Mouse (Mus musculus): ENCODE measurements around the gene Gstt3.

The Gstt3 gene

GRCm38 (mm10) chr10:75780769-75781578 is at the start of gene Gstt3, which contains the start of gene Gm20441:
Gstt3 (minus strand) TSS chr10:75781414.
Gm20441 (minus strand) TSS chr10:75780954.
- no peak for DNase-seq (ENCODE audit: low spot score)

GRCm38 (mm10) chr10:75830275-75830670 is 49.1 kb upstream of the Gstt3 start:
- no peak for DNase-seq (ENCODE audit: low spot score)

DNA sequence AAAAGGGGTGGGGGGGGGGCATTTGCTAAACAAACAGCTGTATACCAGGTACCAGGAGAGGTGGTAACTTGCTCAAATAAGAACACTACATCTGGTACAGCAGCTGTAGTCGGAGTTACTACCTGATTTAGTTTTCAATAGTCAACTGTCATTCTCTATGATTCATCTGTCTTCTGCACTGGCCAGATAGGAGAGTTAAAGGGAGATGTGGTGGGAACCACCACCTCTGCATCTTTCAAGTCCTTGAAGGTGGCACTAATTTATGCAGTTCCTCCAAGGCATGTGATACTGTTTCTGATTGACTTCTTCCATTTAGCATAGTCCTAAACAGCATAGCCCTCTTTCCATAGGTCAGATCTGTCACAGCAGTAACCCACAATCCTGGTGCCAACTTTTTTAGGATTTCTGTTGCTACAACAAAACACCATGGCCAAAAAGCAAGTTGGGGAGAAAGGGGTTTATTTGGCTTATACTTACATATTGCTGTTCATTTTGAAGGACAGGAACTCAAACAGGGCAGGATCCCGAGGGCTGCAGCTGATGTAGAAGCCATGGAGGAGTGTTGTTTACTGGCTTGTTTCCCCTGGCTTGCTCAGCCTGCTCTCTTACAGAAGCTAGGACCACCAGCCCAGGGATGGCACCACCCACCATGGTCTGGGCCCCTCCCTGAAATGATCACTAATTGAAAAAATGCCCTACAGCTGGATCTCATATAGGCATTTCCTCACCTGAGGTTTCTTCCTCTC is 48.5 kb upstream of the Gstt3 start:
- no peak for DNase-seq (ENCODE audit: low spot score)

DNA sequence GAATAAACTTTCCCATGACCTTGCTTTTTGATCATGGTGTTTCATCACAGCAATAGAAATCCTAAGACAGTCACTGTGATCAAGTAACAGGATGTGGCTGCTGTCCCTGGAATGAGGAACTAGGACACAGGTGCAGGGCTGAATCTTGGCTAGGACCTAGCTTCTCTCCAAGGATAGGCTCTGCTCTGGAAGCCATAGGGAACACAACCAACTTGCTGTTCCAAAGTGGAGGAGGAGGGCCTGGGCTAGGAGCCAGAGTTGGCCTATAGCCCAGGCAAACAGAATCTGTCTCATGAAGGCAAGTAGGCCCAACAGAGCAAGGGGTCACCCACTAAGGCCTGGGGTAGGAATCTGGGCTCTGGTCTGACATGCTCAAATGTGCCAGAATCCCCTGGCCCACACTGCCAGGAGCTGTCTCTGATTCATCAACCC is 47.3 kb upstream of the Gstt3 start:
- peak; percentile 37 for DNase-seq (ENCODE audit: low spot score)

- peak; percentile 75 for DNase-seq (ENCODE audit: low spot score)
These were observed 46.6 kb upstream of the Gstt3 start for GRCm38 (mm10) chr10:75827668-75828360.

DNA sequence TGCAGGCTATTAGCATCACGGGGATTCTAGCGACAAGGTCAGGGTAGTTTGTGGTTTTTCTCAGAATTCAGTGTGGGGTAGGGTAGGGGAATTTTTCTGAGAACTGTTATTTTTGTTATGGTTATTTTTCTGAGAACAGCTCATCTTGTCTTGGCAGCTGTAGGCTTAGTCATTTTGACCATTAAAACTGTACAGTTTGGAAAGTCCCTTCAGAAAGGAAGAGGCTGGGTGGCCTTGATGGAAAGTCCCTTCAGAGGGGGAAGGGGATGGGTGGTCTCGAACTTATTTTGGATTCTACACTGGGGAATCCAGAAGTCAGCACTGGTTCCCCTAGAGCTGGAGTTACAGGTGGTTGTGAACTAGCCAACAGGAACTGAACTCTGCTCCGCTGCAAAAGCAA is 43.3 kb upstream of the Gstt3 start:
- no peak for DNase-seq (ENCODE audit: low spot score)

DNA sequence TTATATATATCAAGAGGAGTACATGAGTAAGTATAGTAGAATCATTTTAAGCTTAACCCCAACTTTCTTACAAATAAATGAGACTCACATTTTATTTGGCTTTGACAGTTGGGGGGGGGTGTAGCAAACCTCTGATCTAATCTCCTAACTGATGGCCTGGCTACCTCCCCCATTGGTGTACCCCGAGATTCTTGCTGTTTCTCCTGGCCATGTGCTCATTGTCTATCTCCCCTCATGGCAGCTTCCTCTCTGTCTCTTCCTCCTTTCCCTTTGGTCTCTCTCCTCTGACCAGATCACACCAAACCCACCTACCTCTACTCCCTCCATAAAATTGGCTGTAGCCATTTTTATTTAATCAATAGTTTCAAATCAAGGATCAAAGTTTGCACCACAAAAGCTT is 42.6 kb upstream of the Gstt3 start:
- no peak for DNase-seq (ENCODE audit: low spot score)

GRCm38 (mm10) chr10:75822443-75822842 is 41.2 kb upstream of the Gstt3 start, which contains the start of gene Gstt4:
Gstt4 (minus strand) TSS chr10:75822543.
- DNase-seq (ENCODE audit: low spot score) = no peak

DNA sequence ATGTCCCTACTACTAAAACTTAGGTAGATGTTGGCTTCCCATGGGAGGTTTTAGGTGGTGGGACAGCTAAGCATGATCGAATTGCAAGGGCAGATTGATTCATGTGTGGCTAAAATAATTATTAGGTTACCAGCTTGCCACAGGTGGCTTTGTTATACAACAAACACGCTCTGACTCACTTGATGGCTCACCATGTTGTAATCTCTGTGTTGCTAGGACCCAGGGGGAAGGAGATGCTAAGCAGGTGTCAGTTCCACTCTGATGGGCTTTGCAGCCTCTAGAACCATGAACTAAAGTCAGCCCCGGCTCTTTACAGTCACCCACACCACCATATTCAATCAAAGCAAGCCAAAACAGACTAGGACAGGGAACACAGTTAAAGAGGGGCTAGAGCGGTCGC is 38.7 kb upstream of the Gstt3 start:
- no peak for DNase-seq (ENCODE audit: low spot score)

DNA sequence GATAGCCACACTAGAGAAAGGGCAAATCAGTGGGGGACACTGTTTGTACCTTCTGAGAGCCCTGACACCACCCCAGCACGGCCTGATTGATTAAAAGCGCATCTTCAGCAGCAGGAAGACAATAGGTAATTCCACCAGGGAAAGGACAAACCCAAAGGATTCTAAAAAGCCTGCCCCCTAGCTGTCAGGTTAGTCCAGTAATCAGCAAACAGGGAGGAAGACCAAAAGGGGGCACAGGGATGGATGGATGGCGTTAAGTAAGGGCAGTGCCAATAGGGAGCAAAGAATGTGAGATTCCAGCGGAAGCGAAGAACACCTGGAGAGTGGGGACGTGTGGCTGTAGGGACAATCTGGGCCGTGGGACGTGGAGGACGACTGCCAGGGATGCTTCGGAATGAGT is 37.4 kb upstream of the Gstt3 start:
- no peak for DNase-seq (ENCODE audit: low spot score)

GRCm38 (mm10) chr10:75804217-75804616 is 23.0 kb upstream of the Gstt3 start:
- no peak for DNase-seq (ENCODE audit: low spot score)

GRCm38 (mm10) chr10:75798176-75798696 is 17.0 kb upstream of the Gstt3 start, which contains the start of gene Gstt1:
Gstt1 (minus strand) TSS chr10:75798584.
- DNase-seq (ENCODE audit: low spot score) = peak; percentile 24

GRCm38 (mm10) chr10:75797619-75798175 is 16.5 kb upstream of the Gstt3 start:
- DNase-seq (ENCODE audit: low spot score) = peak; percentile 53

DNA sequence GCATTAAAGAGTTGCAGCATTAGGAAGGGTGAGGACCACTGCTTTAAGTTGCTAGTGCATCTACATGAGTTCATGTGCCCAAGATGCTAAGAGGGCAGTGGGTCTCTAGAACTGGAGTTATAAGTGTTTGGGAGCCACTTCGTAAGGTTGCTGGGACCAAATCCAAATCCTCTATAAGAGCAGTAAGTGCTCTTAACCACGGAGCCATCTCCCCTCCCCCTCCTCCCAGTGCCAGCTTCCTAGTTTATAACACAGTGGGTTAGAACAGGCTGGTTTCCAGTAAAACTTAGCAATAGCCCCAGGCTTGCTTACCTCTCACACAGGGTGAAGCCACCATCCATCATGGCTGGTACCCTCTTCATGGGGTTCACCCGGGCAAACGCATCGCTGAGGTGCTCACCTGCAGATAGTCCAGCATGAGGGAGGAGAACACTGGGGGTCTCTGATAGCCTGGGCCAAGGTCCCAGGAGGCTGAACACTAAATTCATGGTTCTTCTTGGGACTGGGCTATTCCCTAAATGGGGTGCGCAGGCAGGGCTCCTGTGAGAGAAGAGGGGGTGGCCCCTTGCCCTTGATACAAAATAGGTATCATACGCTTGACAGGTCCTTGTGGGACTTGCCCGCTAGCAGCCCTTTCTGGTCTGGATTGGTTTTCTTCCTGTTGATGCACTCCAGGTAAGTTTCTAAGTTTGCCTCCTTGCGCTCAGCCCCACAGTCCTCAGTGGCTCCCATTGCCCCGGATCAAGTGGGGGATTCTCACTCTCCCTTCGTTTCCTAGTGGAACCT is 15.7 kb upstream of the Gstt3 start:
- DNase-seq (ENCODE audit: low spot score) = no peak

DNA sequence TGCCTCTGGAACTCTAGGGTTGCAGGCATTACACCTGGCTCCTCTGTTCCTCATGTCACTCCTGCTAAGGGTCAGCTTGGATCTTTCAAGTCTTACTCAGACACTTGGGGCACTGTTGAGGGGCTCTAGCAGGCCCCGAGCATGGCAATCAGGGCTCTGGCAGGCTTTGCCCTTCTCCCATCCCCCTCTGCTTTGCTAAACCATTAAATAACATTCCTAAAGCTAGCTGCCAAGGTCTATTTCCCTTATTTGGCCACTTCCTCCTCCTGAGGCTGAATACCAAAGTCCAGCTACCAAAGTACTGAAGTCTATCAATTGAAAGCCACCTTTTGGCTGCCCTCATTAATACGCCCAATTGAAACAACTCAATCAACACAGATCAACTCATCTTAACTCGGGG is 13.7 kb upstream of the Gstt3 start:
- no peak for DNase-seq (ENCODE audit: low spot score)

- DNase-seq (ENCODE audit: low spot score) = peak; percentile 14
These were observed 9.6 kb upstream of the Gstt3 start for GRCm38 (mm10) chr10:75790773-75791172.

- no peak for DNase-seq (ENCODE audit: low spot score)
These were observed 8.6 kb upstream of the Gstt3 start for GRCm38 (mm10) chr10:75789841-75790240.

DNA sequence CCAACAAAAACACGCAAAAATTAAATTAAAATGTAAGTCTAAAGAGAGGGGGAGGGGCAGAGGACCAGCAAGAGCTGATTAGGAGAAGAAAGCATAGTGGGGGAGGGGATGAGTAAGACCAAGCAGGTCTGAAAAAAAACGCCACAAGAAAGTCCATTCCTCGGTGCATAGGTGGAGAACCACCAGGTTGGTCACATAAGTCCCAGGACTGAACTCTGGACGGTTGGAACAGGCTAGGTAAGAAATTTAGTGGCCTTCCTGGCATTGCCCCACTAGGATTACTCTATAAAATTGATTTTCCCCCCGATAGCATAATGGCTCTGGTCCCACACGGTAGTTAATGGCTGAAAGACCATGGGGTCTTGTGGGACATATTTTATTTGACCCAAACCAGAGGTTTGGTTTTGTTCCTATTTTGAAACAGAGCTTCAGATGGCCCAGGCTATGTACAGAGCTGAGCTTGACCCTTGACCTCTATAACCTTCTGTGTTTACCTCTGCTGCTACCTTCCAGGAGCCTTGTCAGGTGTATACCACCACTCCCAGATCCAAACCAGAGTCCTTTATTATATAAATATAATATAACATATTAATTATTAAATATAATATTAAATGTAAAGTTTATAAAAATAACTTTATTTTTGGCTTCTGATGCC is 8.0 kb upstream of the Gstt3 start:
- no peak for DNase-seq (ENCODE audit: low spot score)

- no peak for DNase-seq (ENCODE audit: low spot score)
These were observed 7.1 kb upstream of the Gstt3 start for GRCm38 (mm10) chr10:75788277-75788676.

DNA sequence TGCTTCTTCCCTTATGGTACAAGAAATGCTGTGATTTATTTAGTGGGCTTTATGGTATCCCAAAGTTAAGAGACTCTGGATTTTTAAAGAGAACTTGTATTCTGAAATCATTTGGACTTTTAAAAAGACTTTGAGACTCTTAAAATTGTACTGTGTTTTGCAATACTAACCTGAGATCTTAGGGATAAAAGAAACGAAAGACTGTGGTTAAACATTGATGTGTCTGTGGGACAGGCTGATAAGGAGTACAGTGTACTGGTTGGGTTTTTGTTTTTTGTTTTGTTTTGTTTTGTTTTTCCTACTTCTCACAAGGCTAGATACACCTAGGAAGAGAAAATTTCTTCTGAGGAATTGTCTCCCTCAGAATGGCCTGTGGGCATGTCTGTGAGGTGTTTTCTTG is 4.2 kb upstream of the Gstt3 start:
- no peak for DNase-seq (ENCODE audit: low spot score)
